Mouse (Mus musculus) 3T3-L1 (cell line): ENCODE data around the gene Magi3.
A peak's percentile ranks its signal among the peaks of the same experiment; 100 is the strongest.

Source experiments
- DNase-seq: peaks from one replicate; pipeline ENCODE4 v3.0.0-alpha.2; 2015; ENCODE audit warnings: low read depth, low spot score

Gene Magi3

DNA sequence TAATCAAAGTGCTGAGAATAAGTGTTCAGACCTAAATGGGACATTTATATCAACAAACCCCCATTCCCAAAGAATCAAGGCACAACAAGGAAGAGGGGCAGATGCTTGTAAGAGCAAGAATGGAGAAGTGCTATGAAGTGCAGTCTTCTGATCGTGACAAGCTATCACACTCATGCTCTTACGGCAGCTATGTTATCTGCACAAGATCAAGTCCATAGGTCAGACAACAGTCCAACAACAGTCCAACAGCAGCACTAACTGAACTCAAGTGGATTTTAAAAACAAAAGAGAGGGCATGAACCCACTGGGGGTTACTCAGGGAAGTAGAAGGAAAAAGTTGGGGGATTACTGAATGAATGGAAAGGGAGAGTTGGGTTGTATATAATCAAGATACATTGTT, 30.4 kb downstream of the Magi3 start:
- DNase-seq, result no peak

DNA sequence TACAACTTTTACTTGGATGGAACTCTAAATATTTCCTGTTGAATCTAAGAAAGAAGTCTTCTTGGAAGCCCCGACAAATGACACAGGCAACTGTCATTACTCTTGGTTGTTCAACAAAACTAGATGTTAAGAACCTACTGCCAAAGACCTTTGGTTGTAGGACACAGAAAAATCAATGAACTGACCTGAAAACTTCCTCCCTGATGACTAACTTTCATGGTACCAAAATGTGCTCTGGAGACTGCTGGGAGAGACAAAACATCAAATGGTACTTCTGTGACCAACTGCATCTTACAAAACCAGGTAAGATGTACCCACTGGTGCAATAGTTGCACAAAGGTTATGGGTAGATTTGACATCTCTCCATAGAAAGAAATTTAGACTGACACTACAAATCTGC, 30.9 kb downstream of the Magi3 start:
- DNase-seq, result no peak

DNA sequence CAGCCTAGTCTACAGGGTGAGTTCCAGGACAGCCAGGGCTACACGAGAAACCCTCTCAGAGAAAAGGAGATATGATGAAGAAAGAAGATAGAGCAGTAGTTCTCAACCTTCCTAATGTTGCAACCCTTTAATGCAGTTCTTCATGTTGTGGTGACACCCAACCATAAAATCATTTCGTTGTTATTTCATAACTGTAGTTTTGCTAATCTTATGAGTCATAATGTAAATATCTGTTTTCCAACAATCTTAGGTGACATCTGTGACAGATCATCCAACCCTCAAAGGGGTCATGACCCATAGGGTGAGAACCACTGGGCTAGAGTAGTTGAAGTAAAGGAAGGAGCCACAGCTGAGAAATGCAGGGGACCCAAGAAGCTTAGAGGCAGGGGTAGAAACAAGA, 35.9 kb downstream of the Magi3 start:
- DNase-seq, result peak; percentile 67

DNA sequence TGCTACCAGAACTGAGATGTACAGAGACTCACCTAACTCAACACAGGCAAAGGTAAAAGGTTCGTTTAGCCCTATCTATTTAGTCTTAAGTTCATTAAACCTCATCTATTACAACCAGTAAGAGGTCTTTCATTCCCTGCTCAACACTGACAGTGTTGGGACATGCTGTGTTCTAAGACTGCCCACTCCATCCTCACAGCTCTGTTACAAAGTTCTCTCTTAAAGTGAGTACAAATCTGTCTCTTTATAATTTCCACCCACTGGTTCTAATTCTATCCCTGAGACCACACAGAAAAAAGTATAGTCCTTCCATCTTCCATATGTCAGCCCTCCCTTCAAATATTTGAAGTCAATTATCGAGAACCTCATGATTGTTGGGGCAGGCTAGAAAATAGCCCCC, 36.5 kb downstream of the Magi3 start:
- DNase-seq, result no peak

DNA sequence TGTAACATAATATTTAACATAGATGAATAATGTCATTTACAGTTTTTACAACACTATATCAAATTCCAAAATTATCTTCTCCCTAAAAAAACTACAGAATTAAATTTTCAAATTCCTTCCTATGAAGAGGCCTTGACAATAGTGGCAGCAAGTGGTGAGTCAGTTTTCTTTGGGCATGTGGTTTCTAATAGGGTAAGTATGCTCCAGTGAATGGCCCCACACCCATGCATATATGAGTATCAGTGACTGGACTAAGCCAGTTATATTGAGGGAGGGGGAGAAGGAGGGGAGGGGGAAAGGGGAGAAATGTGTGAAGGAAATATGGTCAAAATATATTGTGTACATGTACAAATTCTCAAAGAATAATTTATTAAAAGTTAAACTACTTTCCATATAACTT, 37.5 kb downstream of the Magi3 start:
- DNase-seq, result peak; percentile 70

DNA sequence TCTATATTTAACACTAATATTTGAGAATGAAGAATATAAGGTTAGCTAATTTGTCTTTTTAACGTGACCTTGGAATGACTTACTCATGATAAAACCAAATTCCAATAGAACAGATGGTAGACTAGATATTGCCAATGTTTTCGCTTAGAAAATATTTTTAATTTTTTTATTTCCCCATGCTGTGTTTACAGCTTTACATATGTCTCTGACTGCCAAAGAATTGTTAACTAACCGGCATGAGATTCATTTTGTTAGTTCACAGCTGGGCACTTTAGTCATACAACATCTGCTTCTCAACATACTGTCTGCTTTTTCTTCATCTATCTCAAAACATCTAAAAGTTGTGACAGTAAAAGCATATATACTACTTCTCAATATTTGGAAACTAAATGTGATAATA, 58.8 kb downstream of the Magi3 start:
- no peak for DNase-seq

DNA sequence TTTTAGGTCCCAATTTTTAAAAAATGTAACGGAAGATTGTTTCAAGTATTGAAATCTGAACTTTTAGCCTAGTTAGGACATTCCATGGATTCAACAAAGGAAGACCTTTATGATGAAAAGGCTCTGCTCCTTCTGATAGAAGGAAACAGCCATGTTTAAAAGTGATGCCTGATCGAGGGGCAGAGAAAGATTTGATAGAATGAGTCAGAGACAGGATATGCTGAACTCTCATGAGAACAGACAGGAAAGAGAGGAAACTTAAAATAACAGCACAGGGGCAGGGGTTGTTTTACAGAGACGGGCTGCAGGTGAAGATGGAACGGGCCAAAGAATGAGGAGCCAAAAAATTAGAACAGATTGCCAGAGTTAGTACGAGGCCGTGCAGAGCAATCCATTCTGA, 59.6 kb downstream of the Magi3 start:
- DNase-seq, result no peak

- DNase-seq, result peak; percentile 73
These were observed 70.0 kb downstream of the Magi3 start for GRCm38 (mm10) chr3:104150146-104150545.

DNA sequence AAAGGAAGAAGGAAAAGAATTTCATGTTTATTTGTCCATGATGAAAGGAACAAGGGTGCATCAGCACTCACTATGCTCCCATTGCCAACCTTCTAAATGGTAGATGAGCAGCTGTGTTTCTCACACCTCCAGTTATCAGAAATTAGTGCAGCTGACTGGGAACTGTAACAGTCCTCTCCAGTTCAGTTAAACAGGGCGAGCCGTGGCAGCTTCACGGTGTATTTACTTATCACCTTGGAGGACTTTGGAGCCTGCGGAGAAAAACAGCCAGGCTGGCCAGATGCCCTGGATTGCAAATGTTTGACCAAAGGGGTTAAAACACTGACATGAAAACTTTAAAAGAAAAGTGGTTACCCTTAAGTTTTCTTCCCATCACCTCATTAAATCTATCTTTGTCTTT, 77.8 kb downstream of the Magi3 start:
- no peak for DNase-seq

GRCm38 (mm10) chr3:104138953-104139450, 81.2 kb downstream of the Magi3 start:
- DNase-seq, result no peak

DNA sequence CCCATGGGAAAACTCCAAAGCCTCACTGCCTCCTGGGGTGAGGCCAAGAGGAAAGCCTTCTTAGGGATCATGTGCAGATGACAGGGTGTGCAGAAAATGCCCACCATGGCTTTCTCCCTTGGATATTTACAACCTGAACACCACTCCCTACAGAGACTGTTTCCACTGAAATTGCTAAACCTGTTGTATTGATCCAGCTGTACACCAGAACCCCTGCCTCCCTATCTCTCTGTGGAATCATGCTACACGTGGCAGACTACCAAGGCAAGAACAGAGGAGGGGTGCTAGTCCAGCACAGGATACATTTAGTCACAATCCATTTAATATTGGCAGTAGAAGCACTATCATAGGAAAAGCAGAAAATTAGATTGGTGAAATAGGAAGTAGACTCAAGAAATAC, 94.5 kb downstream of the Magi3 start:
- DNase-seq, result no peak

GRCm38 (mm10) chr3:104123846-104124245, 96.3 kb downstream of the Magi3 start:
- no peak for DNase-seq

GRCm38 (mm10) chr3:104109478-104109877, 110.7 kb downstream of the Magi3 start:
- DNase-seq, result peak; percentile 76

- peak; percentile 65 for DNase-seq
These were observed 115.2 kb downstream of the Magi3 start for GRCm38 (mm10) chr3:104104942-104105341.

DNA sequence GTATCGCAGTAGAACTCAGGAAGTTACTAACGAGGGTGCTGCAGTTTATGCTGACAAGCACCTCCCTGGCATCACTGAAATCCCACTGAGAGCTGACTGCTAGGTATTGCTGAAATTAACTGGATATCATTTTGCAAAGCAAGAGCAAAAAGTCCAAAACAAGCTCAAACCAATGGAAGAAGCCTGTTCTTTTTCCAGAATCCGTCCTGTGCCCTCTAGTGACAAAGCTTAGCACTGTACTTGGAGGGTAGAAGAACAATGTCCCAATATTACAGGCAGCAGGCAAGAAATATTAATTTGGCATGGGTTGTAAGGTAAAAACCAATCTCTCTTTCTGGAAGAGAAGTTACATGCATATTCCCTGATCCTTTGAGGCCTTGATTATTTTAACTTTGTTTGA, 118.5 kb downstream of the Magi3 start:
- DNase-seq, result no peak

DNA sequence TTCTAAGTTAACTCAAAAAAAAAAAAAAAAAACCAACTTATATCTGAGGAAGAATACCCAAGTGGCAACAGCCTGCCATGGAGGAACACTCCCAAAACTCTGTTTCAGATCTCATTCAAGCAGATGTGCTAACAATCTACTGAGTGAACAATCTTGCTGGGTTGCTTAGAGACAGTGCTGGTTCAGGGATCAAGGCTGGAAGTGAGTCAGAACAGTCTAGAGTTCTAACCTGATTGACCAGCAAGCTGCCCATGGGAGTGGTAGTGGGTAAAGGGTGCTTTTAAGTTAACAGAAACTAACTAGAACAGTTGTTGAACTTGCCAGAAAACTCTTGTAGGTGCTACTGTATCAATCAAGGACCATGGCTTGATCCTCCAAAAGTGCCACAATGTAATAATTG, 118.9 kb downstream of the Magi3 start:
- no peak for DNase-seq

DNA sequence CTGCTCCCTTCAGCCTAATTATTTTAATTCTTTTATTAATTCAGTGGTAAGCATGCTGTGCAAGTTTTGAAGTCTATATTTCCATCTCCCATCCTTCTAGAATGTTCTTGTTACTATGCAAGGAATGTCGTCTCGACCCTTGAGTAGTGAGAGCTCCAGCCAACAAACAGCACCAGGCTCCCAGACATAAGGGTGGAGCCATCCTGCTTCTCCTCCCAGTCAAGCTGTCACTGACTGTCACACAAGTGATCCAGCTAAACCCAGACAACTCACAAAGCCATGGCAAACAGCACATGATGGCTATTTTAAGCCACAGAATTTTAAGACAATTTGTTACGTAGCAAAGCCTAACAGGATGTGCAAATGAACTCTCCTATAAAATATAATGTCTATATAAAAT, 124.2 kb downstream of the Magi3 start:
- DNase-seq, result no peak

DNA sequence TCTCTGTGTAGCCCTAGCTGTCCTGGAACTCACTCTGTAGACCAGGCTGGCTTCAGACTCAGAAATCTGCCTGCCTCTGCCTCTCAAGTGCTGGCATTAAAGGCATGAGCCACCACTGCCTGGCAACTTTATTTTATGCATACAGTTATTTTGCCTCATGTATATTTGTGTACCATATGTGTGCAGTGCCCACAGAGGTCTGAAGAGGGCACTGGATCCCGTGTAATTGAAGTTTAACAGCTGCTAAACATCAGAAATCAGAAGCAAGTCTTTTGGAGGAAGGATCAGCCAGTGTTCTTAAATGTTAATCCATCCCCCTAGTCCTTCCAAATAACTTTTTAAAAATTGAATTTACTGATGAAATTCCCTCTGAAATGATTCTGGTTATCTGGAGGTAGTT, 125.5 kb downstream of the Magi3 start:
- peak; percentile 52 for DNase-seq

DNA sequence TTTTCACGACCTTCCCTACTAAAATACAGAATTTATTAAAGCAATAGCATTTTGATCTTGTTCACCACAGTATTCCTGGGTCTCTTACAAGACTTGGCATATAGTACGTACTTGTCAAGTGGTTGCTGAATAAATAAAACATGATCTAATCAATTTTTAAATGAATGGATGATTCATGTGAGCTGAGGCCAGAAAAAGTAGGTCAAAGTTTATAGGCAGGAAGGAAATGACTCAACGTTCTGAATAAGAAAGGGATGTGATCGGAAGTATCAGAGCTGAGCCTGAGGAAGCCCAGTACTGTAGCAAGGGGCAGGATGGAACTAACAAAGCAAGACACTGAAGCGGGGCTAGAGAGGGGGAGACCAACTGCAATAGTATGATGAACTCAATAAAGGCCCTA, 127.4 kb downstream of the Magi3 start:
- DNase-seq, result peak; percentile 84

- DNase-seq, result no peak
These were observed 138.1 kb downstream of the Magi3 start for GRCm38 (mm10) chr3:104082031-104082430.

GRCm38 (mm10) chr3:104078725-104079124, 141.4 kb downstream of the Magi3 start:
- peak; percentile 42 for DNase-seq

GRCm38 (mm10) chr3:104069395-104069794, 150.8 kb downstream of the Magi3 start:
- no peak for DNase-seq

DNA sequence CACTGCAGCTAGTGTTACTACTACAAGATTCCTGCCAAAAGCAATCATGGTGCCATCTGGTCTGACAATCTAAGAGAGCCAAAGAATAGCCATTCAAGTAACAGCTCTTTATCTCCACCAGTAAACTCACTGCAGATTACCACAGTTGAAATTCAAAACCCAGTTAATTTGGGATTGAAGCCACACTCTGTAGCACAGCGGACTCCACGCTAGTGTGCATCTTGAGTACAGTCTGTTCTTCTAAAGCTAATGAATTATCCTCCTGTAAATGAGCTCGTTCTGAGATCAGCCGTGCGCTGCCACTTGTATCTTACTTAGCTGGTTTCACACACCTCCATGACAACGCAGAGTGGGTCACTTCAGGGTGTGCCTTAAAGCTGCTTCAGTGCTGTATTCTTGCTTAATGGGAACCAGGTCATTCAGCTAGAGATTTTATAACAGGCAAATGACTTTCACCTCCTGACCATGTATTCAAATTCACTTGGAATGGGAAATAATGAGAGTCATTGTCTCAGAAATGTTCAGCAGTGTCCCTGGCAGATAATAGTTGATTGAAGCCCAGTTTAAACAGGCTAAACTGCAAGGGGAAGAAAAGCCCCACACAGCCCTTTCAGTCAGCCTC, 161.1 kb downstream of the Magi3 start:
- no peak for DNase-seq

DNA sequence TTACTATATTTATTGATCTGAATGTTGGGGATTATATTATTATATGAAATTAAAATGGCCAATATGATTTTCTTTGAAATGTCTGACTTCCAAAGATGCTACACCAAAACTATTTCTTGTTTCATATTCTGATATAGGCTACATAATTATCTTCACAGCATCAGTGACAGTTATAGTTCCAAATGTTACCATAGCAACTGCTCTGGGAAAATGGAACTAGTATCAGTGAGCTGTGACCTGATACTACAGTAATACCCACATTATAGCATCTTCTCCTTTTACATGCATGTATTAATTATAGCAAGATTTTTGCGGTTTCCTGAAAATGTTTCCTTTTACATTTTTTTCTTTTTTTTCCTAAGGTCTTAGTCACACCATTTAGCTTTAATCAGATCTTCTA, 187.4 kb downstream of the Magi3 start:
- no peak for DNase-seq
